Mouse (Mus musculus): ENCODE results near the gene 4933436I01Rik. TPM values are rescaled to one million over a fixed set of nuclear protein-coding genes. Genes with fewer than 3 reads are reported as not detected.

4933436I01Rik gene
- total RNA-seq (2023): not detected

GRCm38 (mm10) chrX:67921350-67921749 is at the start of gene 4933436I01Rik:
Gene 4933436I01Rik (minus strand): TSS chrX:67921450.

Other genes with a start within 250 kb of the 4933436I01Rik start
- not detected for gene Gm1140, start 227.9 kb downstream of the 4933436I01Rik start, total RNA-seq (2023)
- not detected for gene Gm14692, start 225.8 kb downstream of the 4933436I01Rik start, total RNA-seq (2023)